Mouse (Mus musculus) ovary, postnatal 36 days (tissue): ENCODE data around the gene Fth1.
"Not testable (repeated sequence)": the region's sequence is repeated elsewhere in the genome, so short reads cannot be mapped to it uniquely, and the experiment has no call there.

Experiments used
- DNase-seq: peaks from one replicate; pipeline ENCODE4 v3.0.0; 2022; ENCODE audit warnings: low spot score, mixed read lengths

The Fth1 gene

DNA sequence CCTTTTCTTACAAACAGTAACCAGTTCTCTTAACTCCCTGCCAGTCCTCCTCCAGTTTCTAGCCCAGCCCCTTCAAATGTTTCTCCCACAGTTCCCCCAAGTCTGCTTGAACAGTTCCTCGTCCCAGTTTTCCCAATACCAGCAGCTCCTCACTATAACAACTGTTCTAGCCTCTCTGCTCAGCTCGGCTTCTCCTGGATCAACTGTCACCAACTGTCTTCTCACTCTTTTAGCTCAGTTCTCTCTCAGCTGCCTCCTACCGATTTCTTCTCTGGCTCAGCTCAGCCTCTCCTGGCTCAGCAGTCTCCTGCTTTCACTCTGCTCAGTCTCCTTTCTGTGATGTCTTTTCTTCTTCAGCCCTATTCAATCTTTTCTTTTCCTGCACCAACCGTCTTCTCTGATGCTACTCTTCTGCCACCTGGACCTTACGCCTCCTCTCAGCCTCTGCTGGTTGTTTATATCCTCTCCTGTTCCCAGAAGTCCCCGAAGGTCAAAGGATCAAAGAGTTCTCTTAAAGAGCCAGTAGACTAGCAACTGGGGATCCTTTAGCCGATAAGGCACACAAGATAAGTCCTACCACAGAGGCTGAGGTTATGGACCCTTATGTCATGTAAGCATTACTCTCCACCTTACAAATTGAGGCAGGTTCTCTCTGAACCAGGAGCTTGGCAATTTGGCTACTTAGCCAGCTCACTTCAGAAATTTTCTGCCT lies 16.0 kb upstream of the Fth1 start:
- DNase-seq, result no peak

DNA sequence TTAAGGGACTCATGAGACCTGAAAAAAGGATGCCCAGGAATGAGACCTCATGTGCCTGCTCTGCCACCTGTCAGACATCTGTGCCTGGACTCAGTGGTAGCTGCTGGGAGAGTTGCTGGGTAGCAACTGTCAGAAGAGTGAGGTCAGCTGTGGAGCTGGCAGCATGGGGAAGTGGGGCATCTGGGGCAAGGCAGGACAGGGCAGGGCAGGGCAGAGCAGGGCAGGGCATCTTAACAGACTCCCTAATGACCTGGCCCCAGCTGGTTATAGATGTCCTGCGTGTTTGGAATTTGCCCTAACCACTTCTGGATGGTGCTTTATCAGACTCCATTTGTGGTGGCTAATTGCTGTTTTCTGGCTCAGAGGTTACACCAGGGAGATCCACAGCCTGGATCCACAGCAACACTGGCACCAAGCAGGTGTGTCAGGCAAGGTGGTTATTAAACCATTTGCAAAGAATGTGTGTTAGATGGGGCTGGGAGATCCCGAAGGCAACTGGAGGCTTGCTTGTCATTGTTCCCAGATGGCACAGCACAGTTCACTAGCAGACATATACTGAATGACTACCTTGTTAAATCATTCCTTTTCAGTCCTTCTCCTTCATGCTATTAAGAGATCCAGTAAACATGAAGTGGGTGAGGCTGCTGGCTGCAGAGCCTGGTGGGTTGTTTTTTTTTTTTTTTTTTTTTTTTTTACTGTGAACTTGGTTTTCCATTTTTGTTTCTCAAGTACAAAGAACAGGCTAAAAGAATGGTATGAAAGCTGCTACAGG lies 14.1 kb upstream of the Fth1 start:
- no peak for DNase-seq

DNA sequence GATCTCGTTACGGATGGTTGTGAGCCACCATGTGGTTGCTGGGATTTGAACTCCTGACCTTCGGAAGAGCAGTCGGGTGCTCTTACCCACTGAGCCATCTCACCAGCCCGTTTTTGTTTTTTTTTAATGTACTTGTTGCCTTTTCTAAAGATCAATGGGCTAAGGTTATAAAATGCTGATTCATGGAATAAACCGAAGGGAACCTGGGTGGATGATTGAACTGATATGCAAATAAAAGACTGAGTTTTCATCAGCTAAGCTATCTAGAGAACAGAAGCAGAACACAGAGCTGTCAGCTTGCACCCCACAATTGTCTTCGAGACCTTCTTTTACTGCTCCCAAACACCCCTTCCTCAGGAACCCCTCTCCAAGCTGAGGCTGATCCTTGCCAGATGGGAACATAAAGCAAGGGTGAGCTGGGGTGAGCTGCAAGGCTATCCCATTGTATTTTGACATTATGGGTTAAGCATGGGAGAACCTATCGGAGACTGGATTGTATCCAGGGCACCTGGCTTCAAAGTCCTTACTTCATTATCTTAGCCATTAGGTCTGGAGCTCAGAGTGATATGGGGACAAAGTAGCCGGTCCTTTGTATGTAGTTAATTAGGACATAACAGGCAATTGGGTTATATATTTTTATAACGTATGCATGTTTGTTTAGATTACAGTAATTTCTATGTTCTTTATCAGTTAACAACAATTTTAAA lies 12.2 kb upstream of the Fth1 start:
- no peak for DNase-seq

DNA sequence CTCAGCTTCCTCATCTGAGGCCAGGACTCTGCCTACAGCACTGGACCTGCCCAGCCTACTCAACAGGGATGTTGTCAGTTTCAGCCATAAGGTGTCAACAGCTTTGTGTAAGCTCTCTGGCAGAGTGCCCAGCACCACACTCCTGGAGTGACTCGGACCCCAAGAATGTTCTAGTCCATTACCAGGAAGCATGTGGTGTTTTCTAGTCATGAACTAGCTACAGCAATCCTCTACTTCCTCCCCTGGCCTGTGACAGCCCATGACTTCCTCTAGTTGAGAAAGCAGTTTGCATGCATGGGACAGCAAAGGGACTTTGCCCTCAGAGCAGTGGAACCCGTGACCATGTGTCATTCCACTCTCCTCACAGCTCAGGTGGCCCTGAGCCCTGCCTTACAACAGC lies 5.5 kb upstream of the Fth1 start:
- not testable (repeated sequence) for DNase-seq

DNA sequence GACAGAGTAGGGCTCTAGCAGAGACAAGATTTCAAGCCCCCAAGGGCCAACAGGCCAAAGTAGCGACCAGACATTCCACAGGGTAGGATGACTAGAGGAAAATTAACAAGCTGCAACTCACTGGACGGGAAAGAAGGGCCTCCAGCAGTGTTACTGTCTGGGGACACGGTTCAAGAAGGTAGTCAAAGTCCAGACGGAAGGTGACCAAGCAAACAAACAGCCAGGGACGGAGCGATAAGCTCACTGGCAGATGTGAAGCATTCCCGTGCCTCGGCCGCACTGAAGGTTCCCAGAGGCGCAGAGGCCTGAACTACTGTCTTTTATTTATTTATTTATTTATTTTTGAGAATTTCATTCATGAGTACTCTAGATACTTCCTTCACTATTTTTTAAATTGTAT lies 3.3 kb upstream of the Fth1 start:
- no peak for DNase-seq

DNA sequence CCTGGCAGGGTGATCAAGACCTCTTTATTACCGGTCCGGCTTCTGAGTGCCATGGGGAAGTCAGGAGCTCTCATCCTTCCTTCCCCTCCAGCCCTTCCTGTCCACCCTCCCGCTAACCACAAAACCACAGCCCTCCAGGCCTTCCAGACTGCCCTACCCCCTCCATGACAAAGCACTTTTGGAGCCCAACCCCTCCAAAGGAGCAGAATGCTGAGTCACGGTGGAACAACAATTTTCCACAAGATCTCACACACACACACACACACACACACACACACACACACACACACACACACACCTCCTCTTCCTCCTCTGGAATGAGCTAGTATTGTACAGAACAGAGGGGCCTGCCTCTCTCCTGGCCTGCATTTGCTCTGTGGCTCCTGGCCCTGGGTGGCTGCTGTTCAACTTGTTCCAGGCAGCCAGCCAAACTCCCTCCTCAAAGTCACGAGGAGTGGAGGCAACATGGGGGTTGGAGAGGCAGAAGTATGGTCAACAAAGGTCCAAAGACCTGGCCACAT lies 1.9 kb upstream of the Fth1 start:
- peak; percentile 83 for DNase-seq

DNA sequence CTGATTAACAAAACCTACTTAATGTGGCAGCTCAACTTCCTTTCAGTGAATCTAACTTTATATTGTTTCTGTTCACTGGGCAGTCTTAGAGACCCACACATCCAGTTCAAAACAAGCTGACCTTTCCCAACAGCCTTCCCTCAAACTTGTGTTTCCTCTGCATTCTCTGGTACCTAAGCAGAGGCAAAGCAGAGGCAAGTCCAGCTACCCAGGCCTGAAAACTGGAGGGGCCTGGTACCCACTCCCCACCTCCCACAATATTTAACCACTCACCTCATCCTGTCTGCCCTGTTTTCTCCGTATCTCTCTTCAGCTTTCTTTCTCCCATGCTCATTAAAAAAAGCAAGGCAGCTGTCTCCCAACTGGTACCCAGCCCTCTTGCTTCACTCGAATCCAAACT lies 1.2 kb upstream of the Fth1 start:
- DNase-seq, result no peak

DNA sequence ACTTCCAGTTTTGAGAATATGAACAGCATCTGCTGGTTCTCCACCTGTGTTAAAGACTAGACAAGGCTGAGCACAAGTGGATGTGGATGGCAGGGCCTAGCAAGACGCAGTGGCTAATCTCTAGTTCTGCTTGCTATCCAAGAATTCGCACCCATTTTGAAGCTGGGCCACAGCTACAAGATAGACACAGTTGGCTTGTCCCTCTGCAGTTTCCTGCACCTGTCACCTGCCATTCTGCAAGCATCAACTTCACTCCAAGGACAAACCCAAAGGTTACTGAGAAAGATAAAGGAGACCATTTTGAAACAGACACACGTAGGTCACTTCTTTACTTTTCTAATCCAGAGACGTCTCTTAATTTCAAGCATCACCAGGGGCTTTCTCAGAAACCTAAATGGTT lies 1.2 kb downstream of the Fth1 start:
- no peak for DNase-seq

DNA sequence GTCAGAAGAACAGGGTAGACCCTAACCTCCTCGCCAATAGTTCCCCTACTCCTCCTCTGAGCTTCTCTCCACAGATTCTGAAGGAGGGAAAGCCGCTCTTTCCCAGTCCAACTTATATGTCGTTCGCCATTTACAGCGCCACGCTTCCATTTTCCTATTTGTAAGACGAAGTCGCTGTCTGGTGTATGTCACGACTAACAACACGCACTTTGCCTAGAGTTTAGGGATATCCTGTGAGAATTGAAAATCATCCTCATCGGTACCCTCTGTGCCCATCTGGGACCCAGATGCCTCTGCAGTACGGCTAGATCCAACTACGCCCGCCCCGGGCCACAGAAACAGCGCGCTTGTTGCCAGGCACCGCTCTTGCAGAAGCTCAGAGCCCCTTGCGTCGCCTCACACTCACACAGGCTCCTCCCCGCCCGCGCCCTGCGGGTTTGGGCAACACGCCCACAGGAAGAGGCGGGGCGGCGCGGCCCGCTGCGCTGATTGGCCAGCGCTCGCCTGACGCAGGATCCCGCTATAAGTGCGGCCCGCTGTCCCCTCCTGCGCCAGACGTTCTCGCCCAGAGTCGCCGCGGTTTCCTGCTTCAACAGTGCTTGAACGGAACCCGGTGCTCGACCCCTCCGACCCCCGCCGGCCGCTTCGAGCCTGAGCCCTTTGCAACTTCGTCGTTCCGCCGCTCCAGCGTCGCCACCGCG lies 1.9 kb downstream of the Fth1 start:
- peak; percentile 98 for DNase-seq

DNA sequence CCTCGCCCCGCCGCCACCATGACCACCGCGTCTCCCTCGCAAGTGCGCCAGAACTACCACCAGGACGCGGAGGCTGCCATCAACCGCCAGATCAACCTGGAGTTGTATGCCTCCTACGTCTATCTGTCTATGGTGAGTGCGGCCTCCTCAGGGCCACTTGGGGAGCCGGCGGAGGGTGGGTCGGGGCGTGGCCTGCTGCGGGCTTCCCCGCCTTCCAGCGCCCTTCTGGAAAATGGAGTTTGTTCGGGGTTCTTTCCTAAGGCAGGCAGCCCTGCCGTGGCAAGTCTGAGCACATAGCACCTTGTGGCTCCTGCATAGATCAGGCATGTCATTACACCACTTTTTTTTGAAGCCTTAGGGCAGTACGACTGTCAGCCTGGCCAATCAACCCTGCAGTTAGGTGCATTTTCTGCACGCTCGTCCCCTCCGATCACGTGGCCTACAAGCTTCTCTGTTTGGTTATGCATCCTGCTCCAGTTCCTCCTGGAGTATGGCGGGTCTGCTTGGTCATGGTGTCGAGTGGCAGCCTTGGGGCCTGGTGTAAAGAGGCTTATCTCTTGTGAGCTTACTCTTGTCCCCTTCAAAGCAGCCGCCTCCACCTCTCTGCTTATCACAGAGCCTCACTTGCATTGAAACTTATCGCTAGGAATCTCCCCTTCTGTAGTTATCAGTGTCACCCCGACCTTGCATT lies 2.6 kb downstream of the Fth1 start:
- peak; percentile 71 for DNase-seq

DNA sequence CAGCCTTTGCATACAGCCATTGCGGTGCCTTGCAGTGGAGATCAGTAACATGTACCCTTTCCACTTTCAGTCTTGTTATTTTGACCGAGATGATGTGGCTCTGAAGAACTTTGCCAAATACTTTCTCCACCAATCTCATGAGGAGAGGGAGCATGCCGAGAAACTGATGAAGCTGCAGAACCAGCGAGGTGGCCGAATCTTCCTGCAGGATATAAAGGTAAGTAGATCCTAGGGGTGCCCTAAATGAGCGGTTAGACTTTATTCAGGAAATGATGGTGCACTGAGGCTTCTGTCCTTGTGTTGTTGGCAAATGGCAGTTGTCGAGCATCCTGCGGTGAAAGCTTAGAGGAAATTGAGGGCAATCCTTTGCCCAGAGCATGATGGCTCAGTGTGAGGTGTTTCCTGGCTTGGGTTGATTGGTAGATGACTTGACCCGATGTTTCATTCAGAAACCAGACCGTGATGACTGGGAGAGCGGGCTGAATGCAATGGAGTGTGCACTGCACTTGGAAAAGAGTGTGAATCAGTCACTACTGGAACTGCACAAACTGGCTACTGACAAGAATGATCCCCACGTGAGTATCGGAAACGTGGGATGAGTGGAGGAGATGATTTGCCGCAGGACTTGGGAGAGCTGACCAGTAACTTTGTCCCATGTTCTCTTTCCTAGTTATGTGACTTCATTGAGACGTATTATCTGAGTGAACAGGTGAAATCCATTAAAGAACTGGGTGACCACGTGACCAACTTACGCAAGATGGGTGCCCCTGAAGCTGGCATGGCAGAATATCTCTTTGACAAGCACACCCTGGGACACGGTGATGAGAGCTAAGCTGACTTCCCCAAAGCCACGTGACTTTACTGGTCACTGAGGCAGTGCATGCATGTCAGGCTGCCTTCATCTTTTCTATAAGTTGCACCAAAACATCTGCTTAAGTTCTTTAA lies 4.0 kb downstream of the Fth1 start:
- DNase-seq, result no peak

DNA sequence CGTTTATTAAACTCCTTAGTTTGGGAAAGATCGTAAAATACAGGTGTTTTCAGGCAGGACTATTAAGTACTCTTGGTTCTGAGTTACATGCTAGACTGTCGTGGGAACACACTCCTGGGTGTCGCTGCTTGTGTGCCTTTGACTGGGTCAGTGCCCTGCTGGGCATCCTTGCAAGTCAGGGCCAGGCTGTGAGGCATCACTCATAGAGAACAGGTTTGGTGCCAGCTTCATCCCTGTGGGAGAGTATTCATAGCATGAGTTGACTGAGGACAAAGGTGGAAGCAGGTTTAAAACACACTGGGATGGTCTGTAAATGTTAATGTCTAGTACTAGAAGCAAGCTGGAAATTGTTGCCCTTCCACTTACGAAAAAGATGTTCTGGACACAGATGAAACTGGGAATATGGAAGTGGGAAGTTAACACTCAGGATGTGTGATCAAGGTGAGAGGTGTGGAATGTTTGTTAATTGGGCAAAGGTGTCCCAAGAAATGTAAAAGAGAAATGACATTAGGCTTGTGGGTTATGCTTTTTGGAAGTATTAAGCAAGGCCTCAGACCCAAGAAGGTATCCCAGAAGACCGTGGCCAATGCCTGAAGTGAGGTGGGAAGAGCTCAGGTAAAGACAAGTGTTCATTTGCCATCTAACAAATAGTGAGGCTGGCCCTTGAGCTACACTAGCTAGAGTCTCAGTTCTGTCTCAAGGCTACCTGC lies 4.9 kb downstream of the Fth1 start:
- DNase-seq, result no peak

DNA sequence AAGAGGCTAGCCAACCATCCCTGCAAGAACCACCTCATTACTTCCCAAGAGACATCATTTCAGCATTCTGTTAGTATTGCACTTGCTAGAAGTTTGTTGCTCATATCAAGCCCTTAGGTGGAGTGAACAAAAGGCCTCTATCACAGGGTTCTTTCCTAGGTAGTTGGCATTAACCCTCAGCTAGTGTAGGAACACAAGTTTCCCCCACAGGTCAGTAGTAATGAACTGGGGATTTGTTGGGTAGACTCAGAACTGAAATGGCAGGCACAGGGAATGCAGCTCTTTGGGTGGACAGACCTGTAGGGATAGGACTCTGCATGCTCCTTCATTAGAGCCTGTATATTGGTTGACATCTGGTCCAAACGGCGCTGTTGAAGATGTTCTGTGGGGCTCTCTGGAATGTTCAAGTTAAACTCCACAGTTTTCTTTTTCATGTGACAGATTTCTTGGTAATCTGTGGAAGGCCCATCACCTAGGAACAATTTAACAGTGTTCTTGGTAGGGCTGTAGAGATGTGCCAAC lies 5.6 kb downstream of the Fth1 start:
- DNase-seq, result no peak

DNA sequence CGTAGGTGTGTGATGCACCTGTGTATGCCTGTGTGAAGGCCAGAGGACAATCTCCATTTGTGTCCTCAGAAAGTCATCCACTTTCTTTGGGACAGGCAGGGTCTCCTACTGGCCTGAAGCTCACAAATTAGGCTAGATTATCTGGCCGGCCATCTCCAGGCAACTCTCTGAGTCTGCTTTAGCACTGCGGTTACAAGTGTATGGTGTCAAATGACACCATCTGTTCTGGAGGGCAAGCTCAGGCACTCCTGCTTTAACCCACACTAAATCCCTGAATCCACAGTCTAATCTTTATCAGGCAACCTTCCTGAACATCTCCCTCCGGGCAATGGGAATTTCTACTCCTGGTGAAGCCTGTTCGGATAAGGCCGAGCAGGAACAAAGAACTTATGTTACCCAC lies 6.8 kb downstream of the Fth1 start:
- DNase-seq, result no peak

DNA sequence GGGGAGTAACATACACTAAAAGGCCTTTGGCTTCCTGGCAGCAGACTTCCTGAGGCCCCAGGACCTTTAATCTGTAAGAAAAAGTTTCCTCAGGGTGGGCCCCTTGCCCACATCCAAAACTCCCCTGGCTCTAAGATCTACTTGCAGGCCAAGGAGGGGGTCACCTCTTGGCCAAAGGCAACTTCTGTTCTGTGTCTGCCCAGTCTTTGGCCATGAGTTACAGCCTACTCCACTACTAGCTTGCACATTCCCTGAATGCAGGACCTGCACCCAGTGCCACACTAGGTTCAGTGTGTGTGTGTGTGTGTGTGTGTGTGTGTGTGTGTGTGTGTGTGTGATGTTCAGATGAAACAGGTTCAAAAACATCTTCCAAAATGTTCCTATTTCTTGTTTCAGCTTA lies 7.2 kb downstream of the Fth1 start:
- no peak for DNase-seq

DNA sequence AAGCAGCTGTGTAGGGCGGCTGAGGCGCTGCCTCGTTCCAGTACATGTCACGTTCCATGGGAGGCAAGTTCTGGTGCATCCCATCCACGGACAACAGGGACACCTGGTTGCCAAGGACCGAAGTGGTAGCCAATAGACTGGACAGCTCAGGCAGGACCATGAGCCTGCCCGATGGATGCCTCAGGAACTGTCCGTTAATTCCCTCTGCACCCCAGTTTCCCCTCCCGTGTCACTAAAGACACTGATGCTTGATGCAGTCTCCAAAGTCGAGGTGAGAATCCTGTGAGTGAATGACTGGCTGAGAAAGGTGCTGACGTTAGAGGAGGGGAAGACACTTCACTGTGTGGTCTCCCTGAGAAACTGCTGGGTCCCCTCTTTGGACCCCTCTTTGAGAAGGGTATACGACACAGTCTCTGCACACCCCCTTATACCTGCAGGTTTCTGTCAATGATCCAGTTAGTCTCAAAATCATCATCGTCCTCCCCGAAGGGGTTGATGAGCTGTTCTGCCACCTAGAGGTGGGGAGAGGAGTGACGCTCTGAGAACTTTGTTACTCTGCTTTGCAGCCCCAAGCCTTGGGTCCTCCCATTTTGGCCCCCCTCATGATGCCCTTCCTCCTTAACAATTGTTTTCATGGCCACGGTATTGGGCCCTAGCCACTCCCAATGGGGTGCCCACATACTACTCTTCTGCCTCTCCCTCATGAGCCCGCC lies 8.9 kb downstream of the Fth1 start:
- peak; percentile 27 for DNase-seq

DNA sequence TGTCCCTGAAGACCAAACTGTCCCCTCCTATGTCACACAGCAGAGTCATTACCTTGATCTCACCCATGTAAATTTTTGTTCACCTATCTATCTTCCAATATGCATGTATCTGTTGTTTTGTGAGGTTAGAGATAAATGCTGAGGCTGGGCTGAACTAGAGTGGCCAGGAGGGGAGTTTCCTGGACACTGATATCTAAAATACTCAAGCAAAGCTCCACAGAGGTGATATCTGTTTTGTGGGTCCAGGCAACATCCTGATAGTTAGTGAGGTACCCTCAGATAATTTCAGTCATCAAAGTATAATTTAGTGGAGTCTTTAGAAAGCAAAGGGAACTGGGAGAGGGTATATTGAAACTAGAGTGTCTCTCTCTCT lies 9.5 kb downstream of the Fth1 start:
- no peak for DNase-seq

DNA sequence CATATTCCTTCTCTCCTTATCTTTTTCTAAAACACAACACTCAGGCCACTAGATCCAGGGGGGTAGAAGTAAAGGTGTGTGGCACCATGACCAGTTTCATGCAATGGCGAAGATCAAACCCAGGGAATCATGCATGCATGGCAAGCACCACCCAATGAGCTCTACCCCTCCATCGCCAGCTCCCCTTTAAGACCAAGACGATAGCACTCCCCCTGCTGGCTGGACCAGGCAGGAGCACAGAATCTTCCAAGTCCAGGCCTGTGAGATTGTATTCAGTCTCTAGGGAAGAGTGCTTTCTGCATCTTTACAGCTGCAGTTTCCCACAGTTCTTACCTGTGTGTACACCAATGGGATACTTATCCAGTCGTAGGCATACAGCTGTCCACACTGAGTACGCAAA lies 10.9 kb downstream of the Fth1 start:
- peak; percentile 77 for DNase-seq
